Mouse (Mus musculus): Measurements from ENCODE around the gene Nfkbid. TPM values are rescaled to one million over a fixed set of nuclear protein-coding genes. Genes with fewer than 3 reads are reported as not detected.
A peak's percentile ranks its signal among the peaks of the same experiment; 100 is the strongest.

The Nfkbid gene
- polyA plus RNA-seq, 1 experiment from 2014 or later, result 1.1 TPM

DNA sequence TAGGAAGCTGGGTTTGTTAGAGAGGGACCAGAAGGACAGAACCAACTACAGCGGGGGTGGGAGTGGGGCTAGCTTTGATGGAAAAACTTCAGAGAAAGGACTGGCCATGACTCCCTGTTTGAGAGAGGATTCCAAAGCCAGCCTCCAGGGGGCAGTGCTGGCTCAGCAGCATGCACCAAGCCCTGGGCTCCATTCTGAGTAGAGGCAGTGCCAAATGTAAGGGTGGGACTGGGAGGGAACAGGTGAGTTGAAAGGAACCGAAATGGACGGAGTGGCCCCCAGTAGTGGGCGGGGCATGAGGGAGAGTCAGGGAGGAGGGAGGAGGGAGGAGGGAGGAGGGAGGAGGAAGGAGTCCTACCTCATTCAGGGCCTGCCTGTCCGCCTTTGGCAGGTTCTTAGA is 19.2 kb downstream of the Nfkbid start:
- Histone ChIP-seq H3K9me3 (ENCODE audit: control insufficient read depth, low read length) (no peaks in the 10 kb centered on the region), H3K27me3 (ENCODE audit: control insufficient read depth, insufficient read depth, low read length) (no peaks in the 10 kb centered on the region), H3K4me1 (replicated peaks; ENCODE audit: control insufficient read depth, insufficient read depth) (peaks cover 2% of the 10 kb centered on the region; the same call in 1 of the 2 replicates), H3K27ac (replicated peaks) (no peak overlapping the region), H3K4me3 (ENCODE audit: low read depth, low read length) (no peak overlapping the region), H3K9ac (ENCODE audit: low read length) (no peak overlapping the region), H3K36me3 (ENCODE audit: control insufficient read depth, insufficient read depth, low read length) (no peaks in the 10 kb centered on the region), H3K4me2 (replicated peaks; ENCODE audit: low read depth) (no peak overlapping the region)
- TF ChIP-seq CTCF (IDR thresholded peaks at IDR 0.05; ENCODE audit: low read depth) (peak; percentile 82), EP300 (optimal IDR thresholded peaks at IDR 0.05) (no peak)
- DNase-seq (ENCODE audit: low spot score) (peak; percentile 72), ATAC-seq (ENCODE audit: low FRiP score, low TSS enrichment) (peak; percentile 25; the same call in 1 of the 2 replicates)
- 24% methylated on average over 4 of the region's 5 CpGs for WGBS

DNA sequence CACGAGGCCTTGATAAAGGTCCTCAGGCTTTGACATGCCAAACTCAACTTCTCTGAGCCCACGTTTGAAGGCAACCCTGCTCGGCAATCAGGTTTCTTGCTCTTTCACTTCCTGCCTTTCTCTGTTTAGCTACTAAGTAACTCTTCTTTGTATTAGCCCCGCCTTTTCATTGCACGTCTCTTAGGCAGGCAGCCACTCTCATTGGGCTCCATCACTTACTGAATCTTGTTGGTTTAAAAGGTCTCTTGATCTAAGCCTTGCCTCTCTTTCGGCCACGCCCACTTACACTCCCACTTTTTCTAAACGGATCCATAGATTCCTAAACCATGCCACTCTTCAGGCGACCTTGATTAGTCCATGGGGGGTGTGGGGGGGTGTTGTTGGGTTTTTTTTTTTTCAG is 22.2 kb downstream of the Nfkbid start:
- ATAC-seq (ENCODE audit: low FRiP score, low TSS enrichment) (no peak), DNase-seq (ENCODE audit: low spot score) (no peak)

DNA sequence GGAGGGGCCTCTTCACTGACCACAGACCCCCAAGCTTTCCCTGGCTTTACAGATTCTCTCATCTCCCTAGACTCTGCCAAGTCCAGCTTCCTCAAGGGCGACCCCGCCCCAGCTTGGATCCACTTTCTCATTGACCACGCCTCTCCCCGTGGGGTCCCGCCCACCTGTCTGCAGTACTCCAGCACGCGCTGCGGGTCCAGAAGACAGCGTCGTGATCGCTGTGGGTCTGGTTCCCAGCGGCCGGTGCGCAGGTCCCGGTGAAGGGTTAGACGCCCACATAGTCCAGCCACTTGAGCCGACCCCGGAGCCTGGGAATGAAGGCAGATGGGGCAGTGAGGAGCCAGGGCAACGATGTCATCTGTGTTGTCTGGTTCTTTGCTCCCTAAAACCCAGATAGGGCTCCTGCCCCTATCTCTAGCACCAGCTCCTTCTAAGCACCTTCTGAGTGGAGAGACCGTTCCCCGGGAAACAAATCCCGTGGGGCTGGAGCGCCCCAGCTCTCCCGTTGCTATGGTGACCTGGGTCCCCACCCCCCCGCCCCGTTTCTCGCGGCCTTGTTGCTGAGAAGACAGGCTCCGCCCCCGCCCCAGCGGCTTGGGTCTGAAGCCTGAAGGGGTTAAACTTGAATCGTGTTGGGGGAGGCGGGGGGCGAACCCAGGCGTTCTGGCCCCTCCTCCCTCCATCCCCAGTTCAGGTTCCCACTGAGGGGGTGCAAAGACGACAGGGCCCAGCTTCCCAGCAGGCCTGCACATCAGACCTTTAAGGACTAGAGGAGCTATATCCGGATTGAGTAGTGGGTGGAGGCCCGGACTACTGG is 22.8 kb downstream of the Nfkbid start:
- DNase-seq (ENCODE audit: low spot score) (peak; percentile 45), ATAC-seq (ENCODE audit: low FRiP score, low TSS enrichment) (no peak; the same call in 1 of the 2 replicates)
- H3K27me3 ChIP-seq (ENCODE audit: control insufficient read depth, insufficient read depth, low read length), result no peaks in the 10 kb centered on the region

More for the DNA sequence above, 22.2 kb downstream of the Nfkbid start:
- peak overlapping the region; percentile 88; the same call in 1 of the 2 replicates for H3K4me2 ChIP-seq (replicated peaks; ENCODE audit: low read depth)
- no peaks in the 10 kb centered on the region for H3K36me3 ChIP-seq (ENCODE audit: control insufficient read depth, insufficient read depth, low read length)
- no peak overlapping the region for H3K27ac ChIP-seq (replicated peaks)
- TF ChIP-seq EP300 (optimal IDR thresholded peaks at IDR 0.05) (no peak), CTCF (IDR thresholded peaks at IDR 0.05; ENCODE audit: low read depth) (no peak)
- H3K9ac ChIP-seq (ENCODE audit: low read length), result no peak overlapping the region
- H3K9me3 ChIP-seq (ENCODE audit: control insufficient read depth, low read length), result no peaks in the 10 kb centered on the region
- H3K4me1 ChIP-seq (replicated peaks; ENCODE audit: control insufficient read depth, insufficient read depth), result peaks cover 2% of the 10 kb centered on the region; the same call in 1 of the 2 replicates
- no peak overlapping the region for H3K4me3 ChIP-seq (ENCODE audit: low read depth, low read length)
- WGBS, result 23% methylated on average over 9 of the region's 9 CpGs
- H3K27me3 ChIP-seq (ENCODE audit: control insufficient read depth, insufficient read depth, low read length), result no peaks in the 10 kb centered on the region

DNA sequence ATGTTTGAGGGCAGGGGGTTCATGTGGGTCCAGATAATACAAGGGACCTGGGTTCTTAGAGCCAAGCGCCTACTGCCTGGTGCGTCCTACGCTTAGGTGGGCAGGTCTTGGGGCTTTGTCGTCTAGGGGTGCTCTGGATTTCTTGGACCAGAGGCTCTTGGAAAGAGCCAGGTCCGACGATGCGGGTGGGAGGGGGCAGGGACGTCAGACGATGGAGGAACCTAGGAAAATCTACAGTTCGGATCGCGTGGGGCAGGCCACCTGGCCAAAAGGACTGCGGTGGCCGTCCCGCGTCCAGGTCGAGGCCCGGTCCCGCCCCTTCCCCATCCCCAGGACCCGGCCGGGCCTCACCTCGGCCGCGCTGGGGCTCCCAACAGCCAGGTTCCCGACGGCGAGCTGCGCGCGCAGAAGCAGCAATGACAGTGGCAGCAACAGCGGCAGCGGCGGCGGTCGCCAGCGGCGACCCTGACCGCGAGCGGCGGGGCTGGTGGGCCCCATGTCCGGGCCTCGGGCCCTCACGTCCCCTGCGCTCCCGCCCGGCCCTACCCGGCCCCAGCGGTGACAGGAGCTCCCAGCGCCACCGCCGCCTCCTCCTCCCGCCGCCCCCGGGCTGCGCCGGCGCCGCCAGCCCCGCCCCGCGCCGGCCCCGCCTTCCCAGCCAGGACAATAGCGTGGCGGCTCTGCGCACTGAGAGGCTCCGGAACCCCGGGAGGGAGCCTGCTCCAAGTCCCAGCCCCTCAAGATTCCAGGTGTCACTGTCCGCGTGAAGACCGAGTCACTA is 23.6 kb downstream of the Nfkbid start, which contains the start of gene Aplp1:
Gene Aplp1 (minus strand): TSS at position 565 of the 781 bp plus-strand sequence.
- TF ChIP-seq EP300 (optimal IDR thresholded peaks at IDR 0.05), result no peak
- TF ChIP-seq CTCF (IDR thresholded peaks at IDR 0.05; ENCODE audit: low read depth), result no peak
- no peaks in the 10 kb centered on the region for H3K9me3 ChIP-seq (ENCODE audit: control insufficient read depth, low read length)
- peak within 1 kb of the TSS; percentile 54 for H3K4me3 ChIP-seq (ENCODE audit: low read depth, low read length)
- DNase-seq (ENCODE audit: low spot score), result peak; percentile 70
- H3K4me2 ChIP-seq (replicated peaks; ENCODE audit: low read depth), result peak within 1 kb of the TSS; percentile 88
- H3K9ac ChIP-seq (ENCODE audit: low read length), result peak within 1 kb of the TSS; percentile 52
- 1% methylated on average over 51 of the region's 72 CpGs for WGBS
- H3K27ac ChIP-seq (replicated peaks), result no peak within 1 kb of the TSS
- ATAC-seq (ENCODE audit: low FRiP score, low TSS enrichment), result peak; percentile 62
- H3K36me3 ChIP-seq (ENCODE audit: control insufficient read depth, insufficient read depth, low read length), result no peaks in the 10 kb centered on the region
- no peaks in the 10 kb centered on the region for H3K27me3 ChIP-seq (ENCODE audit: control insufficient read depth, insufficient read depth, low read length)
- H3K4me1 ChIP-seq (replicated peaks; ENCODE audit: control insufficient read depth, insufficient read depth), result peaks cover 2% of the 10 kb centered on the region; the same call in 1 of the 2 replicates

More for the DNA sequence above, 22.8 kb downstream of the Nfkbid start:
- H3K27ac ChIP-seq (replicated peaks), result no peak overlapping the region
- H3K9me3 ChIP-seq (ENCODE audit: control insufficient read depth, low read length), result no peaks in the 10 kb centered on the region
- H3K36me3 ChIP-seq (ENCODE audit: control insufficient read depth, insufficient read depth, low read length), result no peaks in the 10 kb centered on the region
- WGBS, result 1% methylated on average over 38 of the region's 38 CpGs
- peaks cover 2% of the 10 kb centered on the region; the same call in 1 of the 2 replicates for H3K4me1 ChIP-seq (replicated peaks; ENCODE audit: control insufficient read depth, insufficient read depth)
- H3K4me3 ChIP-seq (ENCODE audit: low read depth, low read length), result peak overlapping the region; percentile 54
- peak overlapping the region; percentile 52; the same call in 1 of the 2 replicates for H3K9ac ChIP-seq (ENCODE audit: low read length)
- no peak for TF ChIP-seq CTCF (IDR thresholded peaks at IDR 0.05; ENCODE audit: low read depth)
- no peak for TF ChIP-seq EP300 (optimal IDR thresholded peaks at IDR 0.05)
- H3K4me2 ChIP-seq (replicated peaks; ENCODE audit: low read depth), result peak overlapping the region; percentile 88

DNA sequence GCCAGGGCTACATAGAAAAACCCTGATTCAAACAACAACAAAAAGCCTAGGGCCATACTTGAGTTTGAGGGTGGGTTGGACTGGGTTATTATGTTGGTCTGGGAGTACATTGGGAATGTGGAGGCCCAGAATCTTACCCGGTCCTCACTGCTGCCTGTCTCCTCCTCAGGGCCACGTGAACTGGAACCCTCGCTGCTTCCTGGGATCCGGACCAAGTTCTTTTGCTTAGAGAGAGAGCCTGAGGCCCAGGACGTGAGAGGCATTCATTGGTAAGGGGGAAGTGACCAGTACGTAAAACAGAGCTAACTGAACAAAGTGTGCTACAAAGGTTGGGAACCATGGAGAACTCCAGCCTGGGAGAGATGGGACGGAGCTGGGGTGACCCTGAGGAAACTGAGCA is 28.7 kb downstream of the Nfkbid start:
- peaks cover 7% of the 10 kb centered on the region; the same call in 1 of the 2 replicates for H3K27me3 ChIP-seq (ENCODE audit: control insufficient read depth, insufficient read depth, low read length)
- no peak overlapping the region for H3K27ac ChIP-seq (replicated peaks)
- peaks cover 2% of the 10 kb centered on the region; the same call in 1 of the 2 replicates for H3K4me1 ChIP-seq (replicated peaks; ENCODE audit: control insufficient read depth, insufficient read depth)
- no peaks in the 10 kb centered on the region for H3K36me3 ChIP-seq (ENCODE audit: control insufficient read depth, insufficient read depth, low read length)
- no peaks in the 10 kb centered on the region for H3K9me3 ChIP-seq (ENCODE audit: control insufficient read depth, low read length)
- no peak overlapping the region for H3K4me3 ChIP-seq (ENCODE audit: low read depth, low read length)
- WGBS, result 69% methylated on average over 7 of the region's 7 CpGs
- H3K4me2 ChIP-seq (replicated peaks; ENCODE audit: low read depth), result no peak overlapping the region
- DNase-seq (ENCODE audit: low spot score), result no peak
- H3K9ac ChIP-seq (ENCODE audit: low read length), result no peak overlapping the region
- ATAC-seq (ENCODE audit: low FRiP score, low TSS enrichment), result no peak
- TF ChIP-seq CTCF (IDR thresholded peaks at IDR 0.05; ENCODE audit: low read depth), result no peak
- TF ChIP-seq EP300 (optimal IDR thresholded peaks at IDR 0.05), result no peak
